Mouse (Mus musculus) forebrain, embryonic 15.5 days (tissue): ENCODE data around the gene Plxnd1. TPM values are rescaled to one million over a fixed set of nuclear protein-coding genes. Genes with fewer than 3 reads are reported as not detected.
A peak's percentile ranks its signal among the peaks of the same experiment; 100 is the strongest.

Source experiments
- ATAC-seq: fragments of 200-750 bp; cut with Nextera tagmentation; replicated peaks from 2 replicates; pipeline ENCODE4 v1.8.0; 2017; ENCODE audit warnings: mild to moderate bottlenecking, moderate TSS enrichment, moderate library complexity
- H3K27ac ChIP-seq: fragments of 300-500 bp; sonication (generic); replicated peaks from 2 replicates; pipeline ENCODE4 v1.5.1; 2015; ENCODE audit warnings: mild to moderate bottlenecking, inconsistent platforms
- H3K27me3 ChIP-seq: fragments of 300-500 bp; sonication (generic); 2 replicates; pipeline ENCODE4 v1.6.1; 2015; ENCODE audit warnings: inconsistent platforms
- H3K36me3 ChIP-seq: fragments of 300-500 bp; sonication (generic); 2 replicates; pipeline ENCODE4 v1.6.1; 2015; ENCODE audit warnings: mild to moderate bottlenecking, inconsistent platforms
- H3K4me1 ChIP-seq: fragments of 300-500 bp; sonication (generic); 2 replicates; pipeline ENCODE4 v1.6.1; 2015; ENCODE audit warnings: inconsistent platforms
- H3K4me2 ChIP-seq: fragments of 300-500 bp; sonication (generic); replicated peaks from 2 replicates; pipeline ENCODE4 v1.6.1; 2015; ENCODE audit warnings: mild to moderate bottlenecking, inconsistent platforms
- H3K4me3 ChIP-seq: fragments of 300-500 bp; sonication (generic); 2 replicates; pipeline ENCODE4 v1.5.1; 2015; ENCODE audit warnings: mild to moderate bottlenecking, inconsistent platforms
- H3K9ac ChIP-seq: fragments of 300-500 bp; sonication (generic); replicated peaks from 2 replicates; pipeline ENCODE4 v1.6.1; 2015; ENCODE audit warnings: mild to moderate bottlenecking, inconsistent platforms
- H3K9me3 ChIP-seq: fragments of 300-500 bp; sonication (generic); 2 replicates; pipeline ENCODE4 v1.6.1; 2016; ENCODE audit warnings: inconsistent platforms
- WGBS: fragments of 180-500 bp; shearing (Covaris S2); methylation state at CpG from one replicate; pipeline ENCODE4 v1.1.7; 2015; ENCODE audit warnings: mixed read lengths; 5-methylcytosine and 5-hydroxymethylcytosine counted together
- polyA plus RNA-seq: library from polyadenylated mRNA; unstranded; fragments of >200 nt; fragmentation: Nextera tagmentation; extraction: Ambion mirVana; gene quantifications from 2 replicates; pipeline ENCODE4 v1.2.1, GENCODE M21; 2015

Gene Plxnd1
- polyA plus RNA-seq, 1 experiment from 2014 or later = 13.5 TPM

DNA sequence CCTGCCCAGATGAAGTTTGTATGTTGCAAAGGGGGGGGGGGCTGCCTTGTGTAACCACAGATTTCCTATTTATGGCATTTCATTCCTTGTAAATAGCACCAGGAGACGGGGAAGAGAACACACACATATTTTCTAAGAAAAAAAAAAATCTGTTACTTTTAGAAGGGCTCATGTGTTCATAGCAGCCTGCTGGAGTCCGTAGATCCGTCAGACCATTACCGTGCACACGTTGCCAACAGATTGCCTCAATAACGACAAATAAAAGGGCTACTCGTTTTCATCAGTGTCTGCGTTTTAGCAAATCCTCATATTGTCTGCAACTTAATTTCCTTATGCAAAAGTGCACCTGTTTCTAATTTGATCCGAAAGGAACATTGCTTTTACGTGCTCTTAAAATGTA lies 68.4 kb downstream of the Plxnd1 start:
- H3K27ac ChIP-seq = peak overlapping the region; percentile 88
- H3K9ac ChIP-seq = no peak overlapping the region
- no peak overlapping the region for H3K4me3 ChIP-seq
- no peaks in the 10 kb centered on the region for H3K9me3 ChIP-seq
- no peaks in the 10 kb centered on the region for H3K36me3 ChIP-seq
- ATAC-seq = no peak
- 21% methylated on average over 10 of the region's 10 CpGs for WGBS
- H3K27me3 ChIP-seq = no peaks in the 10 kb centered on the region
- peaks cover 32% of the 10 kb centered on the region for H3K4me1 ChIP-seq
- no peak overlapping the region for H3K4me2 ChIP-seq

DNA sequence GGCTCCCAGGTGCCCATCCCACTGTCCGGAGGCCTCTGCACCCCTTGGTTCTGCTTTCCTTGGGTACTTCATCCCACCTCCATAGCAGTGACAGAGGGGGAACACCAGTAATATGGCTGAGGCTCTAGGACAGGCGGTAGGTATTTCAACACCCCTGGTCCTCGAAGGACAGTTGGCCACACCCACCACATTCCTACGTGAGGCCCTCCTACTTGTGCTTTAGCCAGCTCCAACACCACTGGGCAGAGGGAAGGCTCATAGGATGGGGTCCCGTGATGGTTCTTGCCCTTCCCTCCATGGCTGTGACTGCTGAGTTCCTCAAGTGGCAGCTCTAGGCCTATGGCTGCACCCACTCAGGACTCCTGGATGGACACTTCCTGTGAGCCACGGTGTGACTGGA lies 70.0 kb downstream of the Plxnd1 start:
- no peaks in the 10 kb centered on the region for H3K9me3 ChIP-seq
- WGBS = 54% methylated on average over 6 of the region's 6 CpGs
- peaks cover 32% of the 10 kb centered on the region for H3K4me1 ChIP-seq
- no peaks in the 10 kb centered on the region for H3K27me3 ChIP-seq
- H3K36me3 ChIP-seq = no peaks in the 10 kb centered on the region
- no peak overlapping the region for H3K4me2 ChIP-seq
- no peak overlapping the region for H3K27ac ChIP-seq
- no peak for ATAC-seq
- H3K9ac ChIP-seq = no peak overlapping the region
- H3K4me3 ChIP-seq = no peak overlapping the region

DNA sequence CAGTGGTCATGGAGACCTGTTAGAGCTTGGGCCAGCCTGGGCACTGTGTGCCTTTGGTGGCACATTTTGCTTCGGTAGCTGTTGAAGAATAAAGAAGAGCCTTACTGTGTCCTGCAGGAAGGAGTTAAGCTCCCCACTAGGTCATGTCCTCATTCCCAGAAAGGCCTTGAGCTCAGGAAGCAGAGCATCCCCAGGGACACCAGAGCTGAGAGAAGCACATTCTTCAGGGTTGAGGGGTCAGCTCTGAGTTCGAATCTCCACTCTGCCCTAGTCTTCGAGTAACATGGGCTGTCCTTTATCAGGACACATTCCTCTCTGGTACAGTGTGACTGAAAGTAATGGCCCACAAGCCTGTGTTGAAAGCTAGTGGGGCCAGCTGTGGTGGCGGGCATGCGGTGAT lies 74.9 kb downstream of the Plxnd1 start:
- H3K27me3 ChIP-seq = no peaks in the 10 kb centered on the region
- no peaks in the 10 kb centered on the region for H3K36me3 ChIP-seq

DNA sequence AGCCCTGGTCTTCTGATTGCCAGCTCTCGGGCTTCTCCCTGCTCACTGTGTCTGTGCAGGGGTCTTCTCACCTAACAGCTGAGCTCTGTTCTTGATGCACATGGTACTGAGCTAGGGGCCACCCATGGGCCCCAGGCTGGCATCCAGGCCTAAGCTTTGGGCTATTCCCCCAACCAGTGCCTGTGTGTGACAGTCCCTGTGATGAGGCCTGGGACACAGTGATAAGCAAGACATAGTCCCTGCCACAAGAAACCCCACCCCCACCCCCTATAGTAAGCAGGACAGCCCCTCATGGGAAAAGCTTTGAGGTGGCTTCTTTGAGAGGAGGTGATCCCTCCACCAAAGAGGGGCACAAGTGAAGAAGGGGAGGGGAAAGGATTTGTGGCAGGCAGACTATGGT lies 76.2 kb downstream of the Plxnd1 start:
- H3K4me2 ChIP-seq = no peak overlapping the region
- H3K9me3 ChIP-seq = no peaks in the 10 kb centered on the region
- H3K36me3 ChIP-seq = no peaks in the 10 kb centered on the region
- WGBS = 93% methylated on average over 1 of the region's 1 CpGs
- no peak overlapping the region for H3K4me3 ChIP-seq
- H3K27ac ChIP-seq = no peak overlapping the region
- H3K9ac ChIP-seq = no peak overlapping the region
- ATAC-seq = no peak
- H3K27me3 ChIP-seq = no peaks in the 10 kb centered on the region
- H3K4me1 ChIP-seq = peaks cover 34% of the 10 kb centered on the region

More for the DNA sequence above, 74.9 kb downstream of the Plxnd1 start:
- no peaks in the 10 kb centered on the region for H3K9me3 ChIP-seq
- H3K9ac ChIP-seq = no peak overlapping the region
- WGBS = 87% methylated on average over 5 of the region's 5 CpGs
- ATAC-seq = no peak
- H3K4me3 ChIP-seq = no peak overlapping the region
- no peak overlapping the region for H3K27ac ChIP-seq
- no peak overlapping the region for H3K4me2 ChIP-seq
- peaks cover 21% of the 10 kb centered on the region for H3K4me1 ChIP-seq

DNA sequence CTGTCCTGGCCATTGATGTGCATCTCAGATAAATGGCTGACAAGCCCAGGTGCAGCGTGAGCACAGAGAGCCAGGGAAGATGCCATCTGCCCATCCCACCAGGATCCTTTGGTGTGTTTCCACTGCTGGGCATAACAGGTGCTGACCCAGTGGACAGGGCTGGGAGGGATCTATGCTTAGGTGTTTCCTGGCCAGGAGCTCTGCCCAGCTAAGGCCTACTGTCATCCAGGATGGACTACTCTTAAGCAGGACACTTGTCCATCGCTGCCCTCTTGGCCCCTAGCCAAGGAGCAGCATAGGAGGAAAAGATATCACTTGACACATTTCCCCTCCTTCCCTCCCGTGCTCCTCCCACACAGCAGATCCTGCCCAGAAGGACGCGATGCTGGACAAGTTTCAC lies 78.2 kb downstream of the Plxnd1 start:
- WGBS = 85% methylated on average over 5 of the region's 5 CpGs
- no peaks in the 10 kb centered on the region for H3K9me3 ChIP-seq
- no peak overlapping the region for H3K4me2 ChIP-seq
- no peaks in the 10 kb centered on the region for H3K27me3 ChIP-seq
- ATAC-seq = no peak
- H3K4me3 ChIP-seq = no peak overlapping the region
- no peak overlapping the region for H3K9ac ChIP-seq
- peaks cover 50% of the 10 kb centered on the region for H3K4me1 ChIP-seq
- H3K36me3 ChIP-seq = no peaks in the 10 kb centered on the region
- peak overlapping the region; percentile 84; the same call in 1 of the 2 replicates for H3K27ac ChIP-seq

DNA sequence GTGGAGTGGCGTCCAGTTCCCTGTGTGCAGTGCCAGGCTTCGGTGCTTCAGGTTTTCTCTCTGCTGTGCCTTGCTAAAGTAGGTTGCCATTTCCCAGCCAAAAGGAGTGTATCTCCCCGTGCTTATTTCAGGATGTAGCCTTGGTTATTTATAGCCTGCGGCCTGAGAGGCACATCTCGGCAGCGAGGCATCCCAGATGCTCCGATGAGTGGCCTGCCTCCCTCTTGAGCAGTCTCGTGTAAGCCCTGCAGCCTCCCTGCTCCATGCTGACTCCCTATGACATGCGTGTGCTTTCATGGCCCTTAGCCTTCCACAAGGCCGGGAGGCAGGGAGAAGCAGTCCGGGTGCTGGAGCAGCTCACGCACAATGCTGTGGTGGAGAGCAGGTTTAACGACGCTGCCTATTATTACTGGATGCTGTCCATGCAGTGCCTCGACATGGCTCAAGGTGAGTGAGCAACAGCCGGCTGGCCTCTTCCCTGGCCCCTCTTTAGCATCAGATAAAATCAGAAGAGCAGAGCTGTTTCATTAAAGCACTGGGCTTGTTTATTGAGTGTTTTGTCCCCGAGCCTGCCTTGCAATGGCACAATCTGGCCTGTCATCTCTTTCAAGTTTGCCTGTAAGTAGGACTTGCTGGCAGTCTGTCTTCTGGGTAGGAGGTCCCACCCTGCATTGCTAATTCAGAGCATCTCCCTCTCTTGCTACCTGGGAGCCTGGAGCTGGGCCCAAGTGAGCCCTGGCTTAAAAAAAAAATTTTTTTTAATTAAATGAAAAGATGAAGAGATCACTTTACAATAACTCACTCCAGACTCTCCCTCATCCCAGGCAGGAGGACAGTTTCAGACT lies 79.0 kb downstream of the Plxnd1 start:
- 66% methylated on average over 17 of the region's 17 CpGs for whole genome bisulfite sequencing
- no peak overlapping the region for H3K4me2 ChIP-seq
- no peaks in the 10 kb centered on the region for H3K36me3 ChIP-seq
- H3K4me1 ChIP-seq = peaks cover 50% of the 10 kb centered on the region
- H3K9me3 ChIP-seq = no peaks in the 10 kb centered on the region
- no peaks in the 10 kb centered on the region for H3K27me3 ChIP-seq
- H3K4me3 ChIP-seq = no peak overlapping the region
- peak overlapping the region; percentile 84 for H3K27ac ChIP-seq
- 0 out of 2 replicates have a peak overlapping the region, but pooled peaks have one; percentile 2 for H3K9ac ChIP-seq
- ATAC-seq = no peak

DNA sequence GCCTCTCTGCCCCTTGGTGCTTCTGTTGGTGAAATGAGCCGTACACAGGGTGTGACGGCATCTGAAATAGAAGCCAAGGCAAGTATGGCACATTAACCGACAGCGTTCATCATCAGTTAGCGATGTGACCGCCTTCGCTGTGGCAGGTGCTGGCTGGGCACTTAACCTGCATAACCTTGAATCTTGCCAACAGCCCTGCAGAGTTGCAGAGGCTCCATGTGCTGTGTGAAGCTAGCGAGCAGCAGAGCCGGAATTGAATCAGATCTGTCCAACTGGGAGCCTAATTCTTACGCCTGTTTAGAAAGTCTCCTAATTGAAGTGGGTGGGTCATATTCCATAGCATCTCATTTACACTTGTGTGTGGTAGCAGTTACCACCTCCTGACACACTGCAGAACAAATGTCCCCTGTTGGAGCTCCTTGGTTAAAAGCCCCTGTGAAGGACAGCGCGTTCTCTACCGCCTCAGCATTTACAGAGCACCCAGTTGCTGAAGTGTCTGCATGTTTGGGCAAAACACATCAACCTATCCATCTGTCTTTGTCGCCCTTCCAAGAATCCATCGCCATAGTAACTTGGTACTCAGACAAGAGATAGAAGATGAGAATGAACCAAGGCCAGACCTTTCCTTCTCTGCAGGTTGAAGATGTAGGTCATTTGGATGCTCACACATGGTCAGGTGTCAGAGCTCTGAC lies 80.1 kb downstream of the Plxnd1 start:
- ATAC-seq = peak; percentile 80
- Histone ChIP-seq H3K36me3 (no peaks in the 10 kb centered on the region), H3K9ac (no peak overlapping the region; the same call in 1 of the 2 replicates), H3K9me3 (no peaks in the 10 kb centered on the region), H3K4me1 (peaks cover 50% of the 10 kb centered on the region), H3K27ac (peak overlapping the region; percentile 84), H3K27me3 (no peaks in the 10 kb centered on the region), H3K4me2 (peak overlapping the region; percentile 13), H3K4me3 (no peak overlapping the region)
- 43% methylated on average over 15 of the region's 15 CpGs for WGBS

DNA sequence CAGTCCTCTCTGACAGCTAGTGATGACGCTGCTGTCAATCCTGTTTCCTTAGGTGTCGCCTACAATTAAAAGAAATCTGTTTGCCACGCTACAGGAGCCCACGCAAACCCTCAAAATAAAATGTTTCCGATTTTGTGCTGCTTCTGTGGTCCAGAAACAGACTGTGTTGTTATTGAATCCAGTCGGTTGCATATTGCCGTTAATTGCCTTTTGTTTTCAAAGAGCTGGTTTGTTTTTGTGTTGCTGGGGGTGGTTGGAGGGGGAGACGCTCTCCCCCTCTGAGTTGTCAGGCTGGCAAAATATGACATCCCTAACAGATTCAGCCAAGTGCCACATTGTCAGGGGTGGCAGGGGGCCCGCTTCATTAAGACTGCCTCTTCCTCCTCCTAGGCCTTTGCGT lies 81.3 kb downstream of the Plxnd1 start:
- Histone ChIP-seq H3K27ac (peak overlapping the region; percentile 84), H3K4me3 (no peak overlapping the region), H3K9me3 (no peaks in the 10 kb centered on the region), H3K27me3 (no peaks in the 10 kb centered on the region), H3K9ac (no peak overlapping the region), H3K4me2 (no peak overlapping the region), H3K4me1 (peaks cover 50% of the 10 kb centered on the region), H3K36me3 (no peaks in the 10 kb centered on the region)
- 52% methylated on average over 10 of the region's 10 CpGs for WGBS
- peak; percentile 39 for ATAC-seq

DNA sequence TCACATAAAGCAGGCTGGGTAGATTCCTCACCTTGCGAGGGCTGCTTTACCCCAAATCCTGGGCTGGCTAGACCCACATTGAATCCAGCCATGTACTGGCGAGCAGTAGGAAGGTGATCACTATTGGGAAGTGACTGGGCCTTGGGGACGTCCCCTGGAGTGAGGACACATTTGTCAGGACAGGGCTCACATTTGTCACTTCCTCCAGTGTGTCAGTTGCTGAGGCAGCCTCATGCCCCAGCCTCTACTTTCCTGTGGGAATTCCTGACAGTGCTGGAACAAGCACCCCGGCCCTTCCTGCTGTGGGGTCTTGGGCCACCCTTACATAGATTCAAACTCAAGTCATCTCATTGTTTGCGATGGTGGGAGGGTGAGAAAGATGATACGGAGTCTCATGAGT lies 83.0 kb downstream of the Plxnd1 start:
- Histone ChIP-seq H3K4me3 (no peak overlapping the region), H3K9ac (no peak overlapping the region), H3K27me3 (no peaks in the 10 kb centered on the region), H3K9me3 (no peaks in the 10 kb centered on the region), H3K36me3 (no peaks in the 10 kb centered on the region), H3K27ac (peak overlapping the region; percentile 84), H3K4me1 (peaks cover 48% of the 10 kb centered on the region), H3K4me2 (no peak overlapping the region)
- 87% methylated on average over 6 of the region's 6 CpGs for WGBS
- no peak for ATAC-seq

DNA sequence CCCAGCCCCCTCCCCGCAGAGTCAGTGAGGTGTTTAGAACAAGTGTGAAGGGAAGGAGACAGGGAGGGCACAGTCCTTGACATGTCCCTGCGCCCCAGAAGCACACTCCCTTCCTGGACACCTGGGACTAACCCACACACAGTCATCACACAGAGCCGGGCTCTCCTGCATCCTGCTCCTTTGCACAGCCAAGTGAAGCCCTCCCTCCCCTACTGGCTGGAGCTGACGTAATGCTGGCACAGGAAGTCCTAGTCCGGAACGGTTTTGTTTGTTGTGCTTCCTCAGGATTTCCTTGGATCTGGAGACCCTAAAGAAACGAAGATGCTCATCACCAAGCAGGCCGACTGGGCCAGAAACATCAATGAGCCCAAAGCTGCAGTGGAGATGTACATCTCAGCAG lies 84.9 kb downstream of the Plxnd1 start:
- Histone ChIP-seq H3K27me3 (no peaks in the 10 kb centered on the region), H3K4me2 (no peak overlapping the region), H3K9me3 (no peaks in the 10 kb centered on the region), H3K36me3 (no peaks in the 10 kb centered on the region), H3K27ac (peak overlapping the region; percentile 55), H3K9ac (no peak overlapping the region), H3K4me3 (no peak overlapping the region), H3K4me1 (peaks cover 29% of the 10 kb centered on the region)
- 68% methylated on average over 8 of the region's 8 CpGs for WGBS
- no peak for ATAC-seq

DNA sequence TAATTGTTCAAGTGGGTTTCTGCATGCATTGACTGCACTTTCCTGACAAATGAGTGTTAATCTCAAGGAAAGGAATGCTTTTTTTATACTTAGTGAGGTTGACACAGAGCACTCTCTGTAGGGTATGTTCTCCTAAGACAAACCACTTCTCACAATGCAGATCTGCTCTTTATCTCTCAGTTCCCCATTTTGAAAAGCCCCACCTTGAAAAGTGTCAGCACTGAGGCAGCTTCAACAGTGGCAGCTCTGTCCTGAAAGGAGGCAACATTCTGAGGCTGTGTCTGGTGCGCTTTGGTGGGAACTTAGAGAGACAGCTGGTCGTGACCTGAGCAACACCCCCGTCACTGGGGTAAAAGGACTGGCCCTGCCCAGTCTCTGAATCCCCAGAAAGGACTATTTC lies 85.8 kb downstream of the Plxnd1 start:
- H3K27ac ChIP-seq = peak overlapping the region; percentile 55
- no peak for ATAC-seq
- H3K9ac ChIP-seq = no peak overlapping the region
- no peaks in the 10 kb centered on the region for H3K9me3 ChIP-seq
- WGBS = 56% methylated on average over 3 of the region's 3 CpGs
- H3K4me3 ChIP-seq = no peak overlapping the region
- no peaks in the 10 kb centered on the region for H3K27me3 ChIP-seq
- H3K4me2 ChIP-seq = no peak overlapping the region
- H3K36me3 ChIP-seq = peaks cover 3% of the 10 kb centered on the region; the same call in 1 of the 2 replicates
- peaks cover 21% of the 10 kb centered on the region for H3K4me1 ChIP-seq

DNA sequence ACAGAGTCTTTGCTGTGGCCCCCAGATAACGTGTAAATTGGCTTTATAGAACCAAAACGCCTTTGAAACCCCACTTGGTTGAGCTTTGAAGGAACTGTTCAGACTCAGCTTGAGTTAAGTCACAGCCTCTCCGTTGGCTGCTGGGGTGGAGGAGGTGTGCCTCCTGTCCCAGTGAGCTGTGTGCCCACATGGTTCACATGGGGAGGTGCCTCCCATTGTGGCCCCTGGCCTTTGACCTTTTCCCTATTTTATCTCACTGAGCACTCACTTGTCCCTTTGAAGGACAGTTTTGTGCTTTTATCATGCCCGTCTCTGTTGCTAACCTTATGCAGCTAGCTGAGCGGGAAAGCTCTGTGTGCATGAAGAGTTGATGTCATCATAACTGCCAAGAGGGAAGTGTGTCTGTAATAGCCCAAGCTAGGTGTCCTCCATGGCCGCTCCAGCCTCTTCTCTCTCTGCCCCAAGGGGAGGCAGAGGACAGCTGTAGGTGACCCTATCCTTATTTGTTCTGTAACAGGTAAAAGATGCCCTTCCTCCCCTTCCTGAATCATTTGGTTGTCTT lies 86.3 kb downstream of the Plxnd1 start:
- ATAC-seq = no peak
- Histone ChIP-seq H3K27me3 (no peaks in the 10 kb centered on the region), H3K9me3 (no peaks in the 10 kb centered on the region), H3K27ac (0 out of 2 replicates have a peak overlapping the region, but pooled peaks have one; percentile 9), H3K4me1 (peaks cover 15% of the 10 kb centered on the region), H3K9ac (no peak overlapping the region), H3K36me3 (peaks cover 3% of the 10 kb centered on the region; the same call in 1 of the 2 replicates), H3K4me2 (no peak overlapping the region), H3K4me3 (no peak overlapping the region)
- 50% methylated on average over 6 of the region's 6 CpGs for WGBS
